Mouse (Mus musculus): ENCODE data around the gene Efcab10. TPM values are rescaled to one million over a fixed set of nuclear protein-coding genes. Genes with fewer than 3 reads are reported as not detected.

Efcab10 gene
- polyA plus RNA-seq, 1 experiment from 2014 or later = not detected

DNA sequence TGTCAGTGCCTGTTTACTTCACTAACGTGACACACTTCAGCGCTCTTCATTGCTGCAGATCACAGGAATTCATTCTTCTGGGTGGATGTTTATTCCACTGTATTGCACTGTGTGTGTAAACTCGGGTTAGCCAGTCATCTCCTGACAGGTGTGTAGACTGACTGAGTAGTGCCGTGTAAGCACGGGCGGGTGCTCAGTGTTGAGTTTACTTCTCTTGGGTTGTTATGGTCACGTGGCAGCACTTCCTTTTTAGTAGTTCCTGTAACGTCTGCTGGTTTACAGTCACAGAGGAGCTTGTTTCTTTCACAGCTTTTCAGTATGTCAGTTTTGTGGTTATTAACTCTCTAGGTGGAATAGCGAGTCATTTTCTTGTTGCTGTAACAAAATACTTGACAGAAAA, 39.2 kb downstream of the Efcab10 start:
- no peaks in the 10 kb centered on the region for H3K27me3 ChIP-seq (replicated peaks)
- H3K27ac ChIP-seq = no peak overlapping the region
- peaks cover 17% of the 10 kb centered on the region for H3K4me1 ChIP-seq
- H3K36me3 ChIP-seq = peaks cover 39% of the 10 kb centered on the region
- 40% methylated on average over 9 of the region's 9 CpGs for WGBS (ENCODE audit: insufficient replicate concordance)
- no peak overlapping the region for H3K4me2 ChIP-seq
- H3K9me3 ChIP-seq (replicated peaks) = no peaks in the 10 kb centered on the region
- H3K9ac ChIP-seq = no peak overlapping the region
- no peak overlapping the region for H3K4me3 ChIP-seq
- no peak for ATAC-seq

GRCm38 (mm10) chr12:33434758-33435157, 40.1 kb downstream of the Efcab10 start:
- 90% methylated on average over 4 of the region's 4 CpGs for WGBS (ENCODE audit: insufficient replicate concordance)
- no peak for ATAC-seq
- no peak overlapping the region for H3K4me2 ChIP-seq
- H3K27me3 ChIP-seq (replicated peaks) = no peaks in the 10 kb centered on the region
- H3K9ac ChIP-seq = no peak overlapping the region
- H3K9me3 ChIP-seq (replicated peaks) = no peaks in the 10 kb centered on the region
- H3K27ac ChIP-seq = no peak overlapping the region
- no peak overlapping the region for H3K4me3 ChIP-seq
- peaks cover 47% of the 10 kb centered on the region for H3K36me3 ChIP-seq
- H3K4me1 ChIP-seq = peaks cover 14% of the 10 kb centered on the region

Other genes with a start within 250 kb of the Efcab10 start
- gene Atxn7l1, start 247.2 kb upstream of the Efcab10 start, polyA plus RNA-seq (2016; fragmentation: Nextera tagmentation; extraction: Ambion mirVana) = 16.9 and 17.1 TPM in 2 replicates
- 44.6 and 46.4 TPM in 2 replicates for gene Twistnb, start 34.8 kb downstream of the Efcab10 start, polyA plus RNA-seq (2016; fragmentation: Nextera tagmentation; extraction: Ambion mirVana)

Data from liver, embryonic 12.5 days (tissue).